Mouse (Mus musculus) kidney, postnatal 4 days (tissue): Measurements from ENCODE around the gene Wdr70.
A peak's percentile ranks its signal among the peaks of the same experiment; 100 is the strongest.
"Not testable (repeated sequence)": the region's sequence is repeated elsewhere in the genome, so short reads cannot be mapped to it uniquely, and the experiment has no call there.

Experiments used
- DNase-seq, 2 experiments: peaks; one replicate each; pipeline ENCODE4 v3.0.0; 2021; ENCODE audit warnings: mixed read lengths in 2 of 2

Gene Wdr70

DNA sequence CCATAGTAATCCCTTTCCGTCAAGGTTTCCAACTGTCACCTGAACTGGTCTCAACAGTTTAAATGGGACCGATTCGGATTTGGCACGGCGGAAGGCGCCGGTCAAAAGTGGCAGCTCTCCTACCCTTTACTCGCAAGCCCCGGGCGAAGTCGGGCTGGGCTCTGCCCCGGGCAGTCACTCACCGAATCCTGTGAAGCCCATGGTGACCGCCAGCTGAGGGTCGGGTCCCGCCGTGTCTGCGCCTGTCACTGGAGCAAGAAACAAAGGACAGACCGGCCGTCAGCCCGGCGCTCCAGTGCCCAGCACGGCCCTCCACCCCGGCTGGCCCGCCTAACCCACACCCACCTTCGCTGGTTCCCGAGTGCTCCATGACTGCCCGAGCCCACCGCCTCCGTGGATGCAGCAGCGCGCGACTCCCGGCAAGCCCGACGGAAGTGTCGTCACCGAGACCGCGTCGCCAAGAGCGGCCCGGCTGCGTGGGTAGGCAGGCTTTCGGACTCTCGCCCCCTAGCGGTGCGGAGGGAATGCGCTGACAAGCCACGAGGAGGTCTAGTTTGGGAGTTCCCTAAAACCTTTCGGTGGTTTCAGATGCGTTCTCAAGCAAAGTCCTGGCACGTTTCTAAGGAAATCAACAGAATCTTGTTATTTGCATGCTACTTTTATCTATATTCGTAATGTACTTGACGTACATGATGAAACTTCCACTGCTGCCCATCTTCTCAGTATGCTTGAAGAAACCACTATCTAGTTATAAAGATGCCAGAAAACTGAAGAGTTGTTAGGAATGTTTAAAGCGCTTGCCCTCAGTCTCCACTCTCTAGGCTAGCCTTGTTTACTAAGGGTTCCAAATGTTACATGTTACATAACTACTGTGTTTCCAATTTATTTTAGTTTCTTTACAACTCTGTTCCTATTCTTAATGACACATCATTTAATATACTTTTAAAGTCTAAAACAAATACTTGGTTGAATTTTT is at the start of gene Wdr70:
TSS of gene Wdr70 (minus strand) at position 436 of the 976 bp plus-strand sequence.
- peak; percentile 98 to 99 for DNase-seq

DNA sequence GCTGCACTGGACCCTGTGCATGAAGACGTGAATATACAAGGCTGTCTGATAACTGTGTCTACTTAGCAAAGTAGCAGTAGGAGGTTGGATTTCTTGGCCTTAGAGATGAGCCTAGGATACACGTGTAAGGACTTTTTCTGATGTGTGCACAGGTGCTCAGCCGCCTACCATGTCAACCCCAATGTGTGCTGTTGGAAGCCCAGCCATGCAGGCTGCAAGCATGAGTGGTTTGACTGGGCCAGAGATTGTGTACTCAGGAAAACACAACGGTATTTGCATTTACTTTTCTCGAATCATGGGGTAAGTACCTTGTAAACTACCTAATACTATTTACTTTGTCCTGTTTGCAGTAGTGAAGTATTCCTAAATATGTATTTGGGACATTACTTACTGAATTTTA is 36.6 kb upstream of the Wdr70 start:
- DNase-seq: no peak

DNA sequence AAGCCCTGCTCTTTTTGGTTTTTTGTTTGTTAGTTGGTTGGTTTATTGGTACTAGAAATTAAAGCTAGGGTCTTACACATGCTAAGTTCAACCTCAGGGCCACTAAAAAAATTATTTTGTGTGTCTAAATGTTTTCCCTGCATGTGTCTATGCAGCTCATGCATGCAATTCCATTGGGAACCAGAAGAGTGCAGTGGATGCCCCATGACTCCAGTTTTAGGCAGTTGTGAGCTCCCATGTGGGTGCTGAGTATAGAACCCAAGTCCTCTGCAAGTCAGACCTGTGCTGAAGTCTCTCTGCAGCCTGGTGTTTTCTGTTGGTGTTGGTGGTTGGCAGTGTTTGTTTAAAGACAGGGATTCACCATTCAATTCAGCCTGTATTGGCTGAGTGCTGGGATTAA is 32.8 kb upstream of the Wdr70 start:
- no peak for DNase-seq

- DNase-seq: no peak
Observed at GRCm38 (mm10) chr15:8131268-8131667, 32.3 kb upstream of the Wdr70 start.

- DNase-seq: no peak
Observed at GRCm38 (mm10) chr15:8129281-8129680, 30.3 kb upstream of the Wdr70 start.

DNA sequence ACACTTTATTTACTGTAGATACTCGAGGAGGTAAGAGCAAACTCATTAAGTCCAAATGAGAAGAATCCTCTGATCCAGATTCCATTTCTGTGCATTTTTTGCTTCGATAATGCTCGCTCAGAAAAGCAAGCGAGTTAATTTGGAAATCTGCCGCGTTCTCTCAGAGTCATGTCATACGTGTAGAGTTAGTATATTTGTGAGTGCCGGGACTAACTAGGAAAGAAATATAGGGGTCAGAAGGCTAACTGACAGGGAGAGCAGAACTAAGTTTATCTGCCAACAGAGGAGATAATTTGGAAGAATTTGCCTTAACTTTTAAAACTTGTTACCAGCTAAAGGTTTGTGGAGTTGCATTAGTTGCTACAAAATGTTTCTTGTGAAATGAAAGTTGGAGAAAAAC is 10.8 kb upstream of the Wdr70 start:
- DNase-seq: no peak

GRCm38 (mm10) chr15:8108966-8109743 is 10.1 kb upstream of the Wdr70 start, which contains the start of gene Nup155:
Nup155 (plus strand) TSS chr15:8109273.
- DNase-seq: peak; percentile 95

DNA sequence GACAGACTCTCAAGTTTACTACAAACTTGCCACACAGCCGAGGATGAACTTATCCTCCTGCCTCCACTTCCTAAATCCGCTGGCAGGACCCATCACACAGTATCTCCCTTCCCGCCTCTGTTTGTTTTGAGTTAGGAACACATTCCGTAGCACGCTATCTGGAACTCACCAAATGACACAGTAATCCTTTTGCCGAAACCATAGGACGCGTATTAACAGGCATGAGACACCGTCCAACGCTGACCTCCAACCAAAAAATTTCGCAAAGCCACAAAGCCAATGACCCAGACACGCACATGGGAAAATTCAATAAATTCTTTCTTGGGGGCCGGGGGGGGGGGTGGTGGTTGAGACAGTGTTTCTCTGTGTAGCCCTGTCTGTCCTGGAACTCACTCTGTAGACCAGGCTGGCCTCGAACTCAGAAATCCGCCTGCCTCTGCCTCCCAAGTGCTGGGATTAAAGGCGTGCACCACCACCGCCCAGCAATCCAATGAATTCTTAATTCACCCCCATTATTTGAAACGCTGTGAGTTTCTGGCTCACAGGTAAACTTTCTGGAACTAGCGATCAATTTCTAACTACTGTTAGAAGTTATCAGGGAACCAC is 9.5 kb upstream of the Wdr70 start:
- no peak for DNase-seq

DNA sequence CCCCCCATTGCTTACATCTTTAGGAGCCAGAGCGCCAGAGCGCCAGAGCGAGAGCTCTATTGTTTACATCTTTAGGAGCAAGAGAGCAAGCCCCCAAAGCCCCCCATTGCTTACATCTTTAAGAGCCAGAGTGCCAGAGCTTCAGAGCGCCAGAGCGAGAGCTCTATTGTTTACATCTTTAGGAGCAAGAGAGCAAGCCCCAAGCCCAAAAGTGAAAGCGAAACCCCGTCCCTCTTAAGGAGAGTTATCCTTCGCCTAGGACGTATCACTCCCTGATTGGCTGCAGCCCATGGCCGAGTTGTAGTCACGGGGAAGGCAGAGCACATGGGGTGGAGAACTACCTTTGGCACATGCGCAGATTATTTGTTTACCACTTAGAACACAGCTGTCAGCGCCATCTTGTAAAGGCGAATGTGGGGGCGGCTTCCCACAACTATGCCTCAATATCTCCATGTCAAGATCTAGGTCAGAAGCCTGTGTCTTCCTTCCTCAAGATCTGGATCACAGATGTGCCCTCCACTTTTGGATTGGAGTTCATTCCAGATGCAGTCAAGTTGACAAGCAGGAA is 3.0 kb upstream of the Wdr70 start:
- DNase-seq: not testable (repeated sequence)

- peak; percentile 78 to 81 for DNase-seq
Observed at GRCm38 (mm10) chr15:8097853-8098252, 1.2 kb downstream of the Wdr70 start.

DNA sequence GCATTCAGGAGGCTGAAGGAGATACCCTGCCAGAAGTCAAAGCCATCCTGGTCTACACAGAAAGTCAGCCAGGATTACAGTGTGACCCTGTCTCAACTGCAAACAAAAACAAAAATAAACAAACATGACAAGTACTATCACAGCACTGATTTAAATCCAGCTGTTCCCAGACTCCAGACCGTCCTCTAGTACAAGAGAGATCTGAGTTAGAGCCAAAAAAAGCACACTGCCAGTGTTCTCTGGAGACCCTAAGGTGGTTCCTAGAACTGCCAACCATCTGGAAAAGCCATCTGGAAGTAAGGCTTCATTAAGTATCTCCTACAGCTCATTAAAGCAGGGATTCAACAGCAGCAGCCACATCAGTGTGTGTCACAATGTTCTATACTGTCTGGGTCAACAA is 6.3 kb downstream of the Wdr70 start:
- DNase-seq: not testable (repeated sequence)

GRCm38 (mm10) chr15:8090685-8091084 is 8.3 kb downstream of the Wdr70 start:
- no peak for DNase-seq

DNA sequence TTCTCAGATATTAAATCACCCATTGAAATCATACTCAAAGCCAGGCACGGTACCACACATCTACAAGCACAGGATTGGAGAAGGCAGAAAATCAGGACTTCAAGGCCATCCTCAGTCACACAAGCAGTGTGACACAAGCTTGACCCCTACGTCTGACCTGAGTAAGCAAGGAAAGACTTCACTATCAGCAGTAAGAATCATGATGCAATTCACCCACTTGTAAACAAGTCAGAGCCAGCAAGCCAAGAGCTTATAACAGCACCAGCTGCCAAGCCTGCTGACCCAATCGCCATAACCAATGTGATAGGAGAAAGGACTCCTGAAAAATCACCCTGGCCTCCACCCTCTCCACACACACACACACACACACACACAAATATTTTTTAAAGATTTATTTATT is 10.3 kb downstream of the Wdr70 start:
- no peak for DNase-seq

DNA sequence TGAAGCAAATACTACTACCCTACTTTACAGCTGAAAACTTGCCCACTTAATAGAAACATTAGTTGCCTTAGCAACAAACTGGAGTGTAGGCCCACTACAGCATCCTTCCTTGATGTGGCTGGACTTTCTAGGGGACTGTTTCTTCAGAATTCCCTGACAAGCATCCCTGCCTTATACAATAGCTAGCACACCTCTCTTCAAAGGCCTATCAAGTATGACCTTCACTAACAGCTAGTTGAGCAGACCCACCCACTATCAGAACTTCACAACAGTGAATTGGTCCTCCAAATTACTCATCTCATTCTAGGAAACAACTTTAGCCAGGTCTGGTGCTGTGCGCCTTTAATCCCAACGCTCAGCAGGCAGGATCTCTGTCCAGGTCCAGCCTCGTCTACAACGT is 11.7 kb downstream of the Wdr70 start:
- DNase-seq: no peak

GRCm38 (mm10) chr15:8082139-8082538 is 16.9 kb downstream of the Wdr70 start:
- no peak for DNase-seq

- not testable (repeated sequence) for DNase-seq
Observed at GRCm38 (mm10) chr15:8073159-8073558, 25.9 kb downstream of the Wdr70 start.

DNA sequence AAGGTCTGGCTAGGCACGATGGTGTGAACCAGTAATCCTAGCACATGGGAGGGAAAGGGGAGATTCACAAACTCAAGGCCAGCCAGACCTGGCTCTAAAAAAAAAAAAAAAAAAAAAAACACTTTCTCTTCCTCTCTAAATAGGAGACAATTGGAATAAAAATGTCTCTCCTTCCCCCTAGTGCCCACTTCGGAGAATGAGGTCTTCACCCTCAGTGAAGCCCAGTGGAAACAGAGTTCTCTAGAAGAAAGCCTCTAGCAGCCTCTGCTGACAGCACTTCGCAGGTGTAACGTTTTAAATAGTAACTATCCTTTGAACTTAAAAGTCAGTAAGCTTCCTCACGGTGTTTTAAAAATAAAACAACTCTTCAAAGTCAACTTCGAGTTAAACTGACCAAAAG is 33.8 kb downstream of the Wdr70 start:
- DNase-seq: peak; percentile 11 to 42

- no peak for DNase-seq
Observed at GRCm38 (mm10) chr15:8051177-8051576, 47.8 kb downstream of the Wdr70 start.

DNA sequence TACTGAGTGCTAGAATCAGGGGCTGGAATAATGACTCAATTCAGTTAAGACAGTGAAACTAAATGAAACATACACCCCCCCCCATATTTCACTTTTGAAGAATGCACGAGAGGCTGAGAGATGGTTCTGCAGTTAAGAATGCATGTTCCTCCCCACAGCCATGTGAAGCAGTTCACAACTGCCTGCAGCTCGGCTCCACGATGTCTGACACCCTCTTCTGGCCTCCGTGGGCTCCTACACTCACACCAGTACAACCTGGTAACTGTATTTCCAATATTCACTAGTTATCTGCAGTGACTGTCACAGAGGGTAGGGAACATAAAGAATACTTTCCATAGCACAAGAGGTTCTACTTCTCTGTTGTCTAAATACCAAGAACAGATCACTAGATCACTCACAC is 59.2 kb downstream of the Wdr70 start:
- DNase-seq: peak in 1 of 2 experiments; percentile 5

DNA sequence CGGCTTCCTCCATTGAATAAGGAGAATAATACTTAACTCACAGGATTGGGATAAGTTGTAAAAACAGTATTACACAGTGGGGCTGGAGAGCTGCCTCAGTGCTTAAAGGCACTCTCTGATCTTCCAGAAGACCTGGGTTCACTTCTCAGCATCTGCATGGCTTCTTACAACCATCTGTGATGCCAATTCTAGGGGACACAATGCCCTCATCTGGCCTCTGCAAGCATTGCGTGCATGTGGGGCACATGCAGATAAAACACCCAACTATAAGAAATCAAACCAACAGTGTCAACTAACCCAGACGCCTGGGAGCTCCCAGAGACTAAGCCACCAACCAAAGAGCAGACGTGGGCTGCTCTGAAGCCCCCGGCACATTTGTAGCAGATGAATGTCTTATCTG is 60.6 kb downstream of the Wdr70 start:
- DNase-seq: peak in 1 of 2 experiments; percentile 3

- DNase-seq: no peak
Observed at GRCm38 (mm10) chr15:8037825-8038224, 61.2 kb downstream of the Wdr70 start.

DNA sequence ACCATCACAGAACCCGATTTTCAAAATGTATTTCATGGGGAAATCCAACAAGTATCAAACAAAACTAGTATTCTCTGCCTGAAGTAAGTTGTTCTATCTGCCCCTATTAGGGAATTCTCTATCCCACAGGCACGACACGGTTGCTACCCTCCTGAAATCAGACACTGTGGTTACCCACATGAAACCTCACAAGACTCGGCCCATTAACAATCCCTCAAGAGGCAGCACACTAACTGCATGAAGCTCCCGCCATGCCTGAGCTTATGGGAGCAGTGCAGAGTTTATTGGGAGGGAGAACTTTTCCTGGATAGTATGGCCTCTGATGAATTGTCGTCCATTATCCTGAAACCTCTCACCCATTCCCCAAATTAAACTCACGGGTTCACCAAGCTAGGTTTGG is 67.8 kb downstream of the Wdr70 start:
- DNase-seq: no peak

- DNase-seq: no peak
Observed at GRCm38 (mm10) chr15:8030643-8031042, 68.4 kb downstream of the Wdr70 start.
